Mouse (Mus musculus) heart, adult 2 months (tissue): ENCODE data around the gene Cnksr1.

Experiments used
- CTCF ChIP-seq: fragments of 200-600 bp; IDR thresholded peaks from 2 replicates; pipeline ENCODE4 v1.8.1; 2022; ENCODE audit warnings: antibody characterized with exemption, mild to moderate bottlenecking, moderate library complexity
- POLR2A ChIP-seq: fragments of 200-500 bp; IDR thresholded peaks from 2 replicates; pipeline ENCODE4 v1.6.1; 2011; ENCODE audit warnings: mild to moderate bottlenecking, low read depth, low read length, control low read depth; ENCODE audit not compliant: insufficient read depth

- TF ChIP-seq CTCF = no peak
- no peak for TF ChIP-seq POLR2A
These were observed 469 bp downstream of the Cnksr1 start for GRCm38 (mm10) chr4:134237582-134238278.
